Comparison of ENCODE assay signal across 23 mouse cellular contexts in the genomic region with DNA sequence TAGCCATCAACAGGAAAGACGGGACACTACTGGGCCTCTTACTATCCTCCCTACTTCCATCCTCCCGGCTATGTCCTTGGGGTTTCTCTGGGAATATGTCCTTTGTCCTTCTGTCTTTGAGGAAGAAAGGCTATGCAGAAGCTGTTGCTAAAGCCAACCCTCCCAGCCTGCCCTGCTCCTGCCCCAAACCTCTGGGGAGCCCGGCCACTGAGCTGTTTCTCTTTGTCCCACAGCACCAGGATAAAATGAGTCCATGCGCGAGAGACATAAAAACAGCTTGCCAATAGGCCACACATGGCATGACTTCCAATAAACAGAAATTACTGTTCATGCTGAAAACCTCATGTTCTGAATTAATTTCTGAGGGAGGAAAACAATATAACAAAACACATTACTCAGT. TPM values are rescaled to one million over a fixed set of nuclear protein-coding genes. Genes with fewer than 3 reads are reported as not detected.
DNase-seq lines count a peak whose midpoint lies in the region; ATAC-seq and TF ChIP-seq lines count a peak whose summit lies in the region.
"Had no signal": no experiment of that assay in that cellular context is flagged by ENCODE, and none has a peak within 500 bp of the region (broad histone marks: within the 10 kb centered on the region; RNA-seq: fewer than 3 reads in every experiment).

No protein-coding gene starts in this region.

- no peaks in the 10 kb centered on the region for H3K79me2 ChIP-seq in heart, adult 2 months (replicated peaks; ENCODE audit: control insufficient read depth, insufficient read depth, low read length)

- no peak for TF ChIP-seq CTCF in heart, adult 2 months (IDR thresholded peaks at IDR 0.05)

- intact Hi-C loops in heart, adult 2 months (cut with DNase I), result no loop called here
- intact Hi-C loops in left cerebral cortex, postnatal 10 days (cut with DNase I), result no loop called here

- peaks cover 3% of the 10 kb centered on the region; the same call in 1 of the 2 replicates for H3K4me1 ChIP-seq in heart, adult 2 months (ENCODE audit: control insufficient read depth, insufficient read depth, low read length)
- peaks cover 34% of the 10 kb centered on the region for H3K4me1 ChIP-seq in liver, embryonic 12.5 days
- peaks cover 35% of the 10 kb centered on the region for H3K4me1 ChIP-seq in liver, embryonic 13.5 days (replicated peaks)
- H3K4me1 ChIP-seq: forebrain, embryonic 15.5 days; hindbrain, embryonic 12.5 days; limb, embryonic 12.5 days; midbrain, embryonic 12.5 days had no signal

- no peak for TF ChIP-seq EP300 in heart, adult 2 months (IDR thresholded peaks at IDR 0.05; ENCODE audit: insufficient read depth, low read depth, low read length)

- no peak for ATAC-seq in liver, embryonic 12.5 days
- no peak for ATAC-seq in liver, embryonic 13.5 days (ENCODE audit: low read depth)
- ATAC-seq: CD4-positive, CD25-positive, alpha-beta regulatory T cell, adult 4 months; forebrain, embryonic 15.5 days; lung, postnatal 0 days had no signal

- H3K27ac ChIP-seq in heart, adult 2 months, result peak overlapping the region; percentile 31; the same call in 1 of the 2 replicates
- peak overlapping the region; percentile 42 for H3K27ac ChIP-seq in liver, embryonic 12.5 days
- peak overlapping the region; percentile 26; the same call in 1 of the 2 replicates for H3K27ac ChIP-seq in liver, embryonic 13.5 days
- H3K27ac ChIP-seq: forebrain, embryonic 15.5 days; hindbrain, embryonic 12.5 days; limb, embryonic 12.5 days; midbrain, embryonic 12.5 days; neural tube, embryonic 12.5 days had no signal

- H3K27me3 ChIP-seq in heart, adult 2 months (ENCODE audit: control insufficient read depth, insufficient read depth, low read length), result no peaks in the 10 kb centered on the region
- no peaks in the 10 kb centered on the region for H3K27me3 ChIP-seq in liver, embryonic 12.5 days (replicated peaks)
- no peaks in the 10 kb centered on the region for H3K27me3 ChIP-seq in liver, embryonic 13.5 days
- H3K27me3 ChIP-seq: forebrain, embryonic 15.5 days; heart, embryonic 12.5 days; hindbrain, embryonic 12.5 days; limb, embryonic 12.5 days; megakaryocyte, embryonic 14.5 days; midbrain, embryonic 12.5 days; neural tube, embryonic 12.5 days had no signal

- no peak for TF ChIP-seq POLR2A in heart, adult 2 months (IDR thresholded peaks at IDR 0.05; ENCODE audit: insufficient read depth, low read depth, low read length)

- DNase-seq in heart, adult 2 months, result no peak
- no peak for DNase-seq in heart, postnatal 4 days
- no peak for DNase-seq in liver
- DNase-seq in liver, embryonic 13.5 days, result no peak
- DNase-seq in cerebellum, postnatal 36 days, result no peak
- DNase-seq in left cerebral cortex, postnatal 10 days (ENCODE audit: extremely low spot score in 1 of 2, low spot score in 2 of 2), result no peak
- DNase-seq: cerebellum, adult 11-12 months; cerebellum, adult 9-11 months; gastrocnemius, postnatal 25 days; kidney, adult 11 months; kidney, postnatal 14 days; lung, postnatal 4 days had no signal

- H3K9me3 ChIP-seq in liver, embryonic 12.5 days (replicated peaks), result no peaks in the 10 kb centered on the region
- H3K9me3 ChIP-seq in liver, embryonic 13.5 days (replicated peaks), result no peaks in the 10 kb centered on the region
- H3K9me3 ChIP-seq: forebrain, embryonic 15.5 days; heart, embryonic 12.5 days; hindbrain, embryonic 12.5 days; limb, embryonic 12.5 days; megakaryocyte, embryonic 14.5 days; midbrain, embryonic 12.5 days; neural tube, embryonic 12.5 days had no signal

- no peak overlapping the region for H3K9ac ChIP-seq in heart, adult 2 months (ENCODE audit: low read depth, low read length)
- H3K9ac ChIP-seq in liver, embryonic 12.5 days, result peak overlapping the region; percentile 24
- H3K9ac ChIP-seq in liver, embryonic 13.5 days, result peak overlapping the region; percentile 49; the same call in 1 of the 2 replicates
- H3K9ac ChIP-seq: forebrain, embryonic 15.5 days; heart, embryonic 12.5 days; hindbrain, embryonic 12.5 days; limb, embryonic 12.5 days; midbrain, embryonic 12.5 days; neural tube, embryonic 12.5 days had no signal

- no peak overlapping the region; the same call in 1 of the 2 replicates for H3K4me2 ChIP-seq in liver, embryonic 12.5 days
- no peak overlapping the region for H3K4me2 ChIP-seq in liver, embryonic 13.5 days
- H3K4me2 ChIP-seq: forebrain, embryonic 15.5 days; heart, embryonic 12.5 days; hindbrain, embryonic 12.5 days; limb, embryonic 12.5 days; midbrain, embryonic 12.5 days; neural tube, embryonic 12.5 days had no signal

- H3K36me3 ChIP-seq in heart, adult 2 months (ENCODE audit: control insufficient read depth, insufficient read depth, low read length), result no peaks in the 10 kb centered on the region
- H3K36me3 ChIP-seq in liver, embryonic 12.5 days, result peaks cover 97% of the 10 kb centered on the region
- peaks cover 70% of the 10 kb centered on the region for H3K36me3 ChIP-seq in liver, embryonic 13.5 days

- 78% methylated on average over 5 of the region's 5 CpGs for WGBS in heart, adult 2 months
- 90% methylated on average over 5 of the region's 5 CpGs for WGBS in liver, embryonic 12.5 days (ENCODE audit: insufficient replicate concordance)
- 92% methylated on average over 5 of the region's 5 CpGs for WGBS in liver, embryonic 13.5 days (ENCODE audit: insufficient replicate concordance)

- no peak overlapping the region for H3K4me3 ChIP-seq in heart, adult 2 months
- no peak overlapping the region for H3K4me3 ChIP-seq in liver, embryonic 12.5 days
- H3K4me3 ChIP-seq in liver, embryonic 13.5 days (replicated peaks), result no peak overlapping the region
- H3K4me3 ChIP-seq: forebrain, embryonic 15.5 days; heart, embryonic 12.5 days; hindbrain, embryonic 12.5 days; limb, embryonic 12.5 days; megakaryocyte, embryonic 14.5 days; midbrain, embryonic 12.5 days; myocyte; neural tube, embryonic 12.5 days had no signal

RNA-seq across cellular contexts. Expression of a gene that starts 21.4 kb away (rescaled TPM):
- total RNA-seq in heart, adult 2 months (2021), result 10 to 100 TPM; 45.9 to 52.7 TPM
- polyA plus RNA-seq in heart, adult 2 months (2012; rRNA removed), result 20.2 and 30.1 TPM in 2 replicates
- total RNA-seq in heart, postnatal 4 days (2021), result 10 to 100 TPM; 36.5 to 36.6 TPM
- polyA plus RNA-seq in liver, embryonic 12.5 days (2016; fragmentation: Nextera tagmentation; extraction: Ambion mirVana), result 32.0 and 32.7 TPM in 2 replicates
- 28.0 and 31.3 TPM in 2 replicates for polyA plus RNA-seq in liver, embryonic 13.5 days (2015; fragmentation: Nextera tagmentation; extraction: Ambion mirVana)
- 10 to 100 TPM; 69.2 to 71.1 TPM for total RNA-seq in left cerebral cortex, postnatal 10 days (2021)

RNA-seq across cellular contexts. Expression of a gene that starts 43.3 kb away (rescaled TPM):
- total RNA-seq in heart, adult 2 months (2021), result 10 to 100 TPM; 17.1 to 40.0 TPM
- polyA plus RNA-seq in heart, adult 2 months (2012; rRNA removed), result 61.9 and 77.5 TPM in 2 replicates
- 10 to 100 TPM; 37.2 to 38.0 TPM for total RNA-seq in heart, postnatal 4 days (2021)
- polyA plus RNA-seq in liver, embryonic 12.5 days (2016; fragmentation: Nextera tagmentation; extraction: Ambion mirVana), result 56.1 and 60.9 TPM in 2 replicates
- polyA plus RNA-seq in liver, embryonic 13.5 days (2015; fragmentation: Nextera tagmentation; extraction: Ambion mirVana), result 49.3 and 49.7 TPM in 2 replicates
- total RNA-seq in left cerebral cortex, postnatal 10 days (2021), result 10 to 100 TPM; 29.0 to 35.4 TPM

RNA-seq across cellular contexts. Expression of a gene that starts 43.4 kb away (rescaled TPM):
- 10 to 100 TPM; 71.7 to 82.8 TPM for total RNA-seq in heart, adult 2 months (2021)
- polyA plus RNA-seq in heart, adult 2 months (2012; rRNA removed), result 62.6 and 64.4 TPM in 2 replicates
- total RNA-seq in heart, postnatal 4 days (2021), result 10 to 100 TPM; 49.6 to 52.4 TPM
- polyA plus RNA-seq in liver, embryonic 12.5 days (2016; fragmentation: Nextera tagmentation; extraction: Ambion mirVana), result 74.6 and 76.1 TPM in 2 replicates
- 63.9 and 72.4 TPM in 2 replicates for polyA plus RNA-seq in liver, embryonic 13.5 days (2015; fragmentation: Nextera tagmentation; extraction: Ambion mirVana)
- 10 to 100 TPM; 43.8 to 45.0 TPM for total RNA-seq in left cerebral cortex, postnatal 10 days (2021)

RNA-seq across cellular contexts. Expression of a gene that starts 43.7 kb away (rescaled TPM):
- 10 to 100 TPM; 55.1 to 58.3 TPM for total RNA-seq in heart, adult 2 months (2021)
- polyA plus RNA-seq in heart, adult 2 months (2012; rRNA removed), result 28.5 and 29.9 TPM in 2 replicates
- 10 to 100 TPM; 61.1 to 61.4 TPM for total RNA-seq in heart, postnatal 4 days (2021)
- 91.6 and 92.0 TPM in 2 replicates for polyA plus RNA-seq in liver, embryonic 12.5 days (2016; fragmentation: Nextera tagmentation; extraction: Ambion mirVana)
- 65.4 and 73.2 TPM in 2 replicates for polyA plus RNA-seq in liver, embryonic 13.5 days (2015; fragmentation: Nextera tagmentation; extraction: Ambion mirVana)
- 100 to 1,000 TPM; 257 to 265 TPM for total RNA-seq in left cerebral cortex, postnatal 10 days (2021)

RNA-seq across cellular contexts. Expression of a gene that starts 51.1 kb away (rescaled TPM):
- 100 to 1,000 TPM; 272 to 334 TPM for total RNA-seq in heart, adult 2 months (2021)
- polyA plus RNA-seq in heart, adult 2 months (2012; rRNA removed), result 395 and 491 TPM in 2 replicates
- total RNA-seq in heart, postnatal 4 days (2021), result 100 to 1,000 TPM; 229 to 230 TPM
- 5.7 and 6.2 TPM in 2 replicates for polyA plus RNA-seq in liver, embryonic 12.5 days (2016; fragmentation: Nextera tagmentation; extraction: Ambion mirVana)
- polyA plus RNA-seq in liver, embryonic 13.5 days (2015; fragmentation: Nextera tagmentation; extraction: Ambion mirVana), result 4.1 and 5.0 TPM in 2 replicates
- 10 to 100 TPM; 31.8 to 33.7 TPM for total RNA-seq in left cerebral cortex, postnatal 10 days (2021)
